In the genomic region with DNA sequence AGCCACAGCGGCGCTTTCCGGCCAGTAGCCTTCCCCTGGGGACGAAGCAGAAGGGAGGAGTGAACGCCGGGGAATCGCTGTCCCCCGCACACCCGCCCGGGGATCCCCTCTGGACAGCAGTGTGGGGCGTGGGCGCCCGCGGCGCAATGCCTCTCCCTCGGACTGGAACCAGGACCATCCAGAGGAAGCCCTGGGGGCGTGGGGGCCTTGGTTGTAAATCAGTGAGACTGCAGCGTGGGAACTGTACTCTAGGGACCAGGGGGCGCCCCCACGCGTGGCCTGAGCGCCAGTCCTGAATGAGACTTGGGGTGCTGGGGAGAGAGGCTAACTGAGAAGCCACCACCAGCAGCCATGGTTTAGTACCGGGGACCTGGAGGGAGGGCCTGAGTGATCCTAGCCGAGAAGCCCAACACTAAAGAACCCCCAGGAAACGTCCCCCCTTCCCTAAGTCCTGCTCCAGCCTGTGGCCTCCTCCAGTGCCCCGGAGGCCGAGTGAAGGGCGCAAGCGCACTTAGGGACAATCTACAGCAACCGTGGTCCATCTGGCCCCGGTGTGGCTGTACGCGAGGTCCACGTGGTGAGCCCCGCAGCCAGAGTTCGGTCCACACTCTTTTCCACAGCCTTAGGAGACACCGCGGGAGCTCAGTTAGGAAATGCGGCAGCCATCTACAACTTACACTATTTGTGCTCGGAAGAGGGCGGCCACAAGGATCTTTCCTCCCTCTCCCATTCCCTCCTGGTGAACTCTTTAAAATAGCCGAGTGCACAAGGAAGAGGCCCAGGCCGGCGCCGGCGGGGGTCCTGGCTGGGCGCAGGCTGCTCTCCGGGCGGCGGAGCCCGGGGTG, we compare ENCODE assay signal across 8 mouse cellular contexts. TPM values are rescaled to one million over a fixed set of nuclear protein-coding genes. Genes with fewer than 3 reads are reported as not detected.
A peak's percentile ranks its signal among the peaks of the same experiment; 100 is the strongest.
DNase-seq lines count a peak whose midpoint lies in the region; ATAC-seq and TF ChIP-seq lines count a peak whose summit lies in the region.

No protein-coding gene starts in this region.

- 1% methylated on average over 51 of the region's 51 CpGs for WGBS in hindbrain, postnatal 0 days
- under 1% methylated on average over 50 of the region's 51 CpGs for WGBS in liver, adult 2 months
- under 1% methylated on average over 51 of the region's 51 CpGs for WGBS in midbrain, postnatal 0 days
- WGBS in stomach, embryonic 15.5 days = under 1% methylated on average over 51 of the region's 51 CpGs

- no peak for ATAC-seq in cerebellum, adult (ENCODE audit: insufficient number of reproducible peaks, low FRiP score, low TSS enrichment)
- no peak for ATAC-seq in hindbrain, postnatal 0 days
- no peak for ATAC-seq in midbrain, postnatal 0 days (ENCODE audit: low FRiP score)
- no peak for ATAC-seq in stomach, embryonic 15.5 days (ENCODE audit: insufficient read depth, low FRiP score, low read depth)

- H3K9ac ChIP-seq in hindbrain, postnatal 0 days (replicated peaks; ENCODE audit: low read length) = peak overlapping the region; percentile 94
- peak overlapping the region; percentile 94 for H3K9ac ChIP-seq in liver, adult 2 months (ENCODE audit: low read depth, low read length)
- peak overlapping the region; percentile 79 for H3K9ac ChIP-seq in midbrain, postnatal 0 days (replicated peaks; ENCODE audit: low read length, poor library complexity, severe bottlenecking)
- H3K9ac ChIP-seq in stomach, embryonic 15.5 days = peak overlapping the region; percentile 99

- peak overlapping the region; percentile 92 for H3K4me2 ChIP-seq in hindbrain, postnatal 0 days (ENCODE audit: low read depth, low read length)
- peak overlapping the region; percentile 88 for H3K4me2 ChIP-seq in midbrain, postnatal 0 days (ENCODE audit: low read depth, low read length, poor library complexity, severe bottlenecking)
- H3K4me2 ChIP-seq in stomach, embryonic 15.5 days = peak overlapping the region; percentile 83

- no peak for TF ChIP-seq CTCF in gastrocnemius, adult 2 months (IDR thresholded peaks at IDR 0.05)
- TF ChIP-seq CTCF in hindbrain, postnatal 0 days (IDR thresholded peaks at IDR 0.05; ENCODE audit: low read depth) = peak; percentile 25
- no peak for TF ChIP-seq CTCF in liver, adult 2 months (IDR thresholded peaks at IDR 0.05; ENCODE audit: low read depth, low read length)
- TF ChIP-seq CTCF in midbrain, postnatal 0 days (IDR thresholded peaks at IDR 0.05) = no peak

- no peaks in the 10 kb centered on the region for H3K36me3 ChIP-seq in hindbrain, postnatal 0 days (ENCODE audit: insufficient read depth, low read length)
- H3K36me3 ChIP-seq in liver, adult 2 months (ENCODE audit: control insufficient read depth, insufficient read depth, low read length) = peaks cover 7% of the 10 kb centered on the region
- H3K36me3 ChIP-seq in midbrain, postnatal 0 days (ENCODE audit: insufficient read depth, low read length) = no peaks in the 10 kb centered on the region
- H3K36me3 ChIP-seq in stomach, embryonic 15.5 days = no peaks in the 10 kb centered on the region

- H3K4me3 ChIP-seq in gastrocnemius, adult 2 months = peak overlapping the region; percentile 79
- H3K4me3 ChIP-seq in hindbrain, postnatal 0 days (ENCODE audit: low read length) = peak overlapping the region; percentile 92
- H3K4me3 ChIP-seq in liver, adult 2 months (ENCODE audit: insufficient read depth, low read depth, low read length) = peak overlapping the region; percentile 90
- H3K4me3 ChIP-seq in midbrain, postnatal 0 days (ENCODE audit: low read depth, low read length) = peak overlapping the region; percentile 63
- H3K4me3 ChIP-seq in stomach, embryonic 15.5 days (replicated peaks) = peak overlapping the region; percentile 89

- H3K79me2 ChIP-seq in liver, adult 2 months (ENCODE audit: control insufficient read depth, insufficient read depth, low read length) = peaks cover 12% of the 10 kb centered on the region; the same call in 1 of the 2 replicates

- no peak for TF ChIP-seq POLR2A in liver, adult 2 months (IDR thresholded peaks at IDR 0.05; ENCODE audit: extremely low read depth, insufficient read depth, low read length)

- intact Hi-C loops in gastrocnemius, adult 2 months (cut with DNase I) = loop anchor here (5.0 kb wide), 1 partner anchor 132 kb away; no protein-coding TSS in a partner anchor

- peak; percentile 56 for DNase-seq in cerebellum, adult 11 months
- DNase-seq in cerebellum, adult 9-11 months = peak; percentile 77
- DNase-seq in gastrocnemius, adult 2 months = peak; percentile 67
- DNase-seq in hindbrain, postnatal 0 days (ENCODE audit: low spot score) = no peak
- peak; percentile 46 for DNase-seq in liver, adult 2 months (ENCODE audit: extremely low read depth, low read depth, low spot score)
- peak; percentile 40 for DNase-seq in midbrain, postnatal 0 days (ENCODE audit: low spot score)

- no peaks in the 10 kb centered on the region for H3K9me3 ChIP-seq in hindbrain, postnatal 0 days (ENCODE audit: low read length)
- H3K9me3 ChIP-seq in midbrain, postnatal 0 days (ENCODE audit: low read length) = no peaks in the 10 kb centered on the region
- H3K9me3 ChIP-seq in stomach, embryonic 15.5 days = no peaks in the 10 kb centered on the region

- H3K27me3 ChIP-seq in hindbrain, postnatal 0 days (ENCODE audit: insufficient read depth, low read length) = no peaks in the 10 kb centered on the region
- no peaks in the 10 kb centered on the region for H3K27me3 ChIP-seq in liver, adult 2 months (ENCODE audit: control insufficient read depth, insufficient read depth, low read length)
- H3K27me3 ChIP-seq in midbrain, postnatal 0 days (ENCODE audit: insufficient read depth, low read length) = no peaks in the 10 kb centered on the region; the same call in 1 of the 2 replicates
- no peaks in the 10 kb centered on the region for H3K27me3 ChIP-seq in stomach, embryonic 15.5 days (replicated peaks)

- peaks cover 34% of the 10 kb centered on the region; the same call in 1 of the 2 replicates for H3K4me1 ChIP-seq in hindbrain, postnatal 0 days (ENCODE audit: insufficient read depth, low read length)
- H3K4me1 ChIP-seq in liver, adult 2 months (ENCODE audit: control insufficient read depth, insufficient read depth, low read length) = peaks cover 12% of the 10 kb centered on the region
- H3K4me1 ChIP-seq in midbrain, postnatal 0 days (ENCODE audit: insufficient read depth, low read length) = peaks cover 5% of the 10 kb centered on the region; the same call in 1 of the 2 replicates
- peaks cover 16% of the 10 kb centered on the region for H3K4me1 ChIP-seq in stomach, embryonic 15.5 days

- H3K27ac ChIP-seq in gastrocnemius, adult 2 months = peak overlapping the region; percentile 94
- H3K27ac ChIP-seq in hindbrain, postnatal 0 days = peak overlapping the region; percentile 90
- H3K27ac ChIP-seq in liver, adult 2 months (replicated peaks; ENCODE audit: insufficient read depth, low read depth, low read length) = peak overlapping the region; percentile 96
- H3K27ac ChIP-seq in midbrain, postnatal 0 days (ENCODE audit: low read depth, low read length) = peak overlapping the region; percentile 88
- H3K27ac ChIP-seq in stomach, embryonic 15.5 days = peak overlapping the region; percentile 99

RNA-seq across cellular contexts. Expression of gene Ptch1, which starts 9.4 kb away (rescaled TPM):
- 10 to 100 TPM in 1 of 2 experiments, 1 to 10 TPM in 1; 8.0 to 13.0 TPM for total RNA-seq in gastrocnemius, adult 2 months (2021)
- total RNA-seq in hindbrain, postnatal 0 days (2014; rRNA removed) = 39.0 and 58.4 TPM in 2 replicates
- 9.6 and 10.4 TPM in 2 replicates for polyA plus RNA-seq in hindbrain, postnatal 0 days (2015; fragmentation: Nextera tagmentation; extraction: Ambion mirVana)
- 7.5 and 14.5 TPM in 2 replicates for total RNA-seq in liver, adult 2 months (2014; rRNA removed)
- 9.3 and 10.5 TPM in 2 replicates for polyA plus RNA-seq in liver, adult 2 months (2012; rRNA removed)
- total RNA-seq in midbrain, postnatal 0 days (2014; rRNA removed) = 27.8 and 29.9 TPM in 2 replicates
- 6.8 and 7.9 TPM in 2 replicates for polyA plus RNA-seq in midbrain, postnatal 0 days (2015; fragmentation: Nextera tagmentation; extraction: Ambion mirVana)
- polyA plus RNA-seq in stomach, embryonic 15.5 days (2015; fragmentation: Nextera tagmentation; extraction: Ambion mirVana) = 32.1 and 34.3 TPM in 2 replicates
